Mouse (Mus musculus) kidney, adult 10 weeks (tissue): ENCODE results near the gene Pdyn. TPM values are rescaled to one million over a fixed set of nuclear protein-coding genes. Genes with fewer than 3 reads are reported as not detected.

Experiments used
- polyA plus RNA-seq: library from polyadenylated mRNA; stranded (reverse); fragments of 350-450 nt; fragmentation: Illumina TruSeq; extraction: RNeasy Lipid Tissue Mini Kit (QIAGEN cat#74804); gene quantifications from one replicate; pipeline ENCODE4 v1.2.3, GENCODE M21; 2014; ENCODE audit warnings: low read depth, low replicate concordance

Gene Pdyn
- polyA plus RNA-seq = not detected

DNA sequence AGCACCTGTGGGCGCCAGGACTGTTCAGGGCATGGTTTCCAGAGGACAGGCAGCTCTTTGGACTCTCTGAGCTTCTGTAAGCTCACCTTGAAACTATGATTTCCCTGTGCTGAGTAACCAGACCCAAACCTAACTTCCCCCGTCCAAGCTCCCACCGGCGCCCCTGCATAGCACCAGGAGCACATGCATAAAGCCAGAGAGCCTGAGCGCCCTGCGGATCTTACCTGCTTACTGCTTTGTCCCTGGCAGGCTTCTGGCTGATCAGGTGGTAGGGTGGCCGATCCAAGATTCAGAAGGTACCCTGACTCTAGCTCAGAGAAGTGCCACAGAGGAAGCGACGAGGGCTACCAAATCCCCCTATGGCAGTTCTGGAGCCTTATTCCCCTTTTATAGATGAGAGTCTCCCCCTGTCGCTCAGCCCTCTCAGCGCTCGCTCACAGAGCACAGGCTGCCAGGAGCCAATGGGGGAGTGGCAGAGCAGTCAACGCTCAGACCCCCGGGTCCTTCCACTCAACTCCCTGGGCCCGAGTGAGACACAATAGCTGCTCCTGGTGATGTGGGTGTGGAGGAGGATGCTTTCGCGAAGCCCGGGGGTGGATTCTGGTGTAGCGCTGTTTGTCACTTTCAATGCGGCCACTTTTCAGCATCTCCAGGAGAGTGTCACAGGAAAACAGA is at the start of gene Pdyn:
Pdyn (minus strand) TSS at position 361 of the 675 bp plus-strand sequence.

Other genes starting within 250 kb of the Pdyn start
- not detected for gene F830045P16Rik, start 163.2 kb downstream of the Pdyn start, polyA plus RNA-seq
- gene Sirpa, start 107.0 kb downstream of the Pdyn start, polyA plus RNA-seq = 30.0 TPM
- gene Stk35, start 100.7 kb upstream of the Pdyn start, polyA plus RNA-seq = 6.4 TPM